Mouse (Mus musculus): ENCODE results near the gene Ptger1.

Ptger1 gene

GRCm38 (mm10) chr8:83656043-83656442 lies 10.4 kb upstream of the Ptger1 start:
- DNase-seq (ENCODE audit: low read depth, low spot score): no peak

GRCm38 (mm10) chr8:83656484-83657246 lies 9.8 kb upstream of the Ptger1 start:
- no peak for DNase-seq (ENCODE audit: low read depth, low spot score)

- no peak for DNase-seq (ENCODE audit: low read depth, low spot score)
Measured at GRCm38 (mm10) chr8:83660545-83660944, 5.9 kb upstream of the Ptger1 start.

DNA sequence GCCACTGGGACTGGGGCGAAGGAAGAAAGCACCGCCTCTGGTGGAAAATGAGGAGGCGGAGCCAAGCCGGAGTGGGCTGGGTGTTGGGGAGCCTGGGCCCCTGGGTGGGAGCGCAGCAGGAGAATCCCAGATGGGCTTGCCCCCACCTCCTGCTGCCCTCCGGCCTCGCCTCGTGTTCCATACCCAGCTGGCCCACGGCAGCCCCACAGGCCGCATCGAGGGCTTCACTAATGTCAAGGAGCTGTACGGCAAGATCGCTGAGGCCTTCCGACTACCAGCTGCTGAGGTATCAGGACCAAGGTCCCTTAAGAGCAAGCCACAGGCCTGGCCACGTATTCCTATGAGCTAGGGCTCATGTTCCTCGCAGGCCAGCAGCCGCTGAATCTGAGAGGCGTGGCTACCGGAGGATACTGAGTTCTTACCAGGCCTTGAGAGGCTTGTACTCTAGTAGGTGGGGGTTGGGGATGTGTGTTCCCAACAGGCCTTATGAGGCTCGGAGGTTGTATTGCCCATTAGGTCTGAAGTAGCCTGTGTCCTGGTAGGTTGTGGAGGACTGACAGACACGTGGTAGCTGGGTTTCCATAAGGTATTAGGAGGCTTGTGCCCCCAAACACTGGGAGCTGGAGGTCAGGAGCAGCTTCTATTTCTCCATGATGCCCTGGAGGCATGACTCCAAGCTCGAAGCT lies 5.3 kb upstream of the Ptger1 start:
- no peak for DNase-seq (ENCODE audit: low read depth, low spot score)

DNA sequence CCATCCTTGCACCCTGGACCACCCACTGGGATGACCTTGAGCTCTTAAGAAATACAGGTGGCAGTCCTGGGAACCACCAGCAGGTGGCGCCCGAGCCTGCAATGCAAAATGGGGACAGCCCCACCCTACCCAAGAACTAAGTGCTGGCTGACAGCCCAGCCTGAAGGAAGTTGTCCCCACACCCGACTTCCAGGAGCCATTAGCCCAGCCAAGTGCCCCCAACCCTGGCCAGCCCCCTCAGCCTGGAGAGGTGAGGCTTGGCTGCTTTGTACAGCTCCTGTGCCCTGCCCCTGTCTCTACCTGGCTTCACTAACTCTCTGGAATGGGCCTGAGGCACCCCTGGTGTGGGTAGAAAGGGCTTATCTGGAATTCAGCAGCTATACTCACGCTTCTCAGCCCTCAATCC lies 4.1 kb upstream of the Ptger1 start:
- DNase-seq (ENCODE audit: low read depth, low spot score): peak; percentile 85

DNA sequence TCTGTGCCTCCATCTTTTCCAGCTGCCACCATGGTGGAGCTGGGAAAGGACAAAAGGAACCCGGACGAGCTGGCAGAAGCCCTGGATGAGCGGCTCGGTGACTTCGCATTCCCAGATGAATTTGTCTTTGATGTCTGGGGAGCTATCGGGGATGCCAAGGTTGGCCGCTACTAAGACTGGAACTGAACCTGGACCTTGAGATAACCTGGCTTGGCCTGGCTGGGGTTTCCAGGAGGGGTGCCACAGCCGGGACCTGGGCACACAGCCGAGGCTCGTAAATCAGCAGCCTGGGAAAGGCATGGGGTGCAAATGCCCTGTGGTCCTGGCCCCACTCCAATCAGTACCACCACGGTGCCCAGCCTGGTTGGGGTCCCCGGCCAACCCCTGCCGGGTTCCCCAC lies 2.4 kb upstream of the Ptger1 start:
- no peak for DNase-seq (ENCODE audit: low read depth, low spot score)

GRCm38 (mm10) chr8:83664931-83665625 lies 1.4 kb upstream of the Ptger1 start:
- DNase-seq (ENCODE audit: low read depth, low spot score): no peak

DNA sequence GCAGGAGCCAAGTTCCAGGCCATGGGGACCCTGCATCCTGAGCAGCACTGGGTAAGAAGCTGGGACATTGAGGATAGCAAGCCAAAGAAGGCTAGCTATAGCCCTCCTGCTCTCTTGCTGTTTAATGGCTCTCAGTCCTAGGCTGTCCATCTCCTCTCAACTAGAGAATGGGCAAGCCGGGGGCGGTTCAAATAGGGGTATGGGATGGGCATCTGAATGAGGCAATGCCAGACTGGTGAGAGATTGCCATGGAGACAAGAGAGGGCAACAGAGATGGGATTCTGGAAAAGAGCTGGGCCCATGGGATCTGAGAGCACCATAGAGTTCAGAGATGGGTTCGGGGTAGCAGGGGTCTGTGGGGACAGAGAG lies 372 bp downstream of the Ptger1 start:
- DNase-seq (ENCODE audit: low read depth, low spot score): no peak

GRCm38 (mm10) chr8:83667526-83667925 lies 1.0 kb downstream of the Ptger1 start:
- no peak for DNase-seq (ENCODE audit: low read depth, low spot score)

DNA sequence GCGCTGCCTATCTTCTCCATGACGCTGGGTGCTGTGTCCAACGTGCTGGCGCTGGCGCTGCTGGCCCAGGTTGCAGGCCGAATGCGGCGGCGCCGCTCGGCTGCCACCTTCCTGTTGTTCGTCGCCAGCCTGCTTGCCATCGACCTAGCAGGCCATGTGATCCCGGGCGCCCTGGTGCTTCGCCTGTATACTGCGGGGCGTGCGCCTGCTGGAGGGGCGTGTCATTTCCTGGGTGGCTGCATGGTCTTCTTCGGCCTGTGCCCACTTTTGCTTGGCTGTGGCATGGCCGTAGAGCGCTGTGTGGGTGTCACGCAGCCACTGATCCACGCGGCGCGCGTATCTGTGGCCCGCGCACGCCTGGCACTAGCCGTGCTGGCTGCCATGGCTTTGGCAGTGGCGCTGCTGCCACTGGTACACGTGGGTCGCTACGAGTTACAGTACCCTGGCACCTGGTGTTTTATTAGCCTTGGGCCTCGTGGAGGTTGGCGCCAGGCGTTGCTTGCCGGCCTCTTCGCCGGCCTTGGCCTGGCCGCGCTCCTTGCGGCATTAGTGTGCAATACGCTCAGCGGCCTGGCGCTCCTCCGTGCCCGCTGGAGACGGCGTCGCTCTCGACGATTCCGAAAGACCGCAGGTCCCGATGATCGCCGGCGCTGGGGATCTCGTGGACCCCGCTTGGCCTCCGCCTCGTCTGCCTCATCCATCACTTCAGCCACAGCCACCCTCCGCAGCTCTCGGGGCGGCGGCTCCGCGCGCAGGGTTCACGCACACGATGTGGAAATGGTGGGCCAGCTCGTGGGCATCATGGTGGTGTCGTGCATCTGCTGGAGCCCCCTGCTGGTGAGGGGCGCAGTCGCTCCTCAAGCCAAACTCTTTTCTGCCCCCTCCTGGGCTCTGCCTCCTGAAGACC lies 1.8 kb downstream of the Ptger1 start:
- no peak for DNase-seq (ENCODE audit: low read depth, low spot score)

GRCm38 (mm10) chr8:83669013-83669412 lies 2.5 kb downstream of the Ptger1 start:
- no peak for DNase-seq (ENCODE audit: low read depth, low spot score)

- DNase-seq (ENCODE audit: low read depth, low spot score): no peak
Measured at GRCm38 (mm10) chr8:83672936-83673335, 6.5 kb downstream of the Ptger1 start.

GRCm38 (mm10) chr8:83674497-83674896 lies 8.0 kb downstream of the Ptger1 start:
- no peak for DNase-seq (ENCODE audit: low read depth, low spot score)

DNA sequence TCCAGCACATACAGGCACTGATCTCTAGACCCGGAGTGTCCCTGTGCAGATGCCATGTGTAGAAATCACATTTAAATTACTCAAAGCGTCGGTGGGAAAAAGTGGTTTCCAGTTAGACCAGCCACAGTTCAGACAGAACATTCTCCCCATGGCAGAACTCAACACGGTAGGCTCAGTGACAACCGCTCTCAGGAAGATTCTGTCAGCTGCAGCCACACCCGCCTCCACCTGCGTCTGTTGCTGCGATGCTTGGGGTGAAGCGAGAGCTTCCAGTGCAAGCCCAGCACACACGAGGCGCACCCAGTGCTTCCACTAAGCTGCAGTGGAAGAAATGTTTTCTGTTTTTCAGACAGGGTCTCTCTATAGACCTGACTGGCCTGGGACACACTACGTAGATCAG lies 13.4 kb downstream of the Ptger1 start:
- DNase-seq (ENCODE audit: low read depth, low spot score): no peak

GRCm38 (mm10) chr8:83680603-83681002 lies 14.1 kb downstream of the Ptger1 start:
- DNase-seq (ENCODE audit: low read depth, low spot score): no peak

- DNase-seq (ENCODE audit: low read depth, low spot score): no peak
Measured at GRCm38 (mm10) chr8:83681099-83681498, 14.6 kb downstream of the Ptger1 start.

GRCm38 (mm10) chr8:83684517-83684916 lies 18.0 kb downstream of the Ptger1 start:
- DNase-seq (ENCODE audit: low read depth, low spot score): no peak

GRCm38 (mm10) chr8:83689264-83689663 lies 22.8 kb downstream of the Ptger1 start:
- no peak for DNase-seq (ENCODE audit: low read depth, low spot score)

DNA sequence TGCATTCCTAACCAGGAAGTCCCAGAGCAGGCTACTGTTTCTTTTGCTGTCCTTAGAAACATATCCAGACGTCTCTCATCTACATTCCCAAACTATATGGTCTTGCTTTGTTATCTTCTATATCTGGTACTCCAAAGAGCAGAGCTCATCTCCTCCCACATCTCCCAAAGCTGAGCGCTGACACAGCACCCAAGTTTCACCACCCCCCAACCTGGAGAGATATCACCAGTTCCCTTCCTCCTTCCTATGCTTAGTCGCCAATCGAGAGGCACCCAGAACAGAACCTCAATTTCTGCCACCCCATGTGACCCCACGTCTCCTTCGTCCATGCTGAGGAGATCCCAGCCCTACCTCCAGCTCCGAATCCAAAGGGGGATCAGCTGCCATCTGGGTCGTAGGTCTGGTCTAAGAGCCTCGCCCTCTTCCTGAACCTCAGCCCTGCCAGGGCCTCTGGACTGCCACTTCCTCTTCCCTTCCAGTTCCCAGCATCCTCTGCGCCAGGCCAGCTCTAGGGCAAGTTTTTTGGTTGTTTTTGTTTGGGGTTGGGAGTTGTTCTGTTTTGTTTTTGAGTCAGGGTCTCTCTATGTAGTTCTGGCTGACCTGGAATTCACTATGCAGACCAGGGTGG lies 27.2 kb downstream of the Ptger1 start:
- DNase-seq (ENCODE audit: low read depth, low spot score): no peak

DNA sequence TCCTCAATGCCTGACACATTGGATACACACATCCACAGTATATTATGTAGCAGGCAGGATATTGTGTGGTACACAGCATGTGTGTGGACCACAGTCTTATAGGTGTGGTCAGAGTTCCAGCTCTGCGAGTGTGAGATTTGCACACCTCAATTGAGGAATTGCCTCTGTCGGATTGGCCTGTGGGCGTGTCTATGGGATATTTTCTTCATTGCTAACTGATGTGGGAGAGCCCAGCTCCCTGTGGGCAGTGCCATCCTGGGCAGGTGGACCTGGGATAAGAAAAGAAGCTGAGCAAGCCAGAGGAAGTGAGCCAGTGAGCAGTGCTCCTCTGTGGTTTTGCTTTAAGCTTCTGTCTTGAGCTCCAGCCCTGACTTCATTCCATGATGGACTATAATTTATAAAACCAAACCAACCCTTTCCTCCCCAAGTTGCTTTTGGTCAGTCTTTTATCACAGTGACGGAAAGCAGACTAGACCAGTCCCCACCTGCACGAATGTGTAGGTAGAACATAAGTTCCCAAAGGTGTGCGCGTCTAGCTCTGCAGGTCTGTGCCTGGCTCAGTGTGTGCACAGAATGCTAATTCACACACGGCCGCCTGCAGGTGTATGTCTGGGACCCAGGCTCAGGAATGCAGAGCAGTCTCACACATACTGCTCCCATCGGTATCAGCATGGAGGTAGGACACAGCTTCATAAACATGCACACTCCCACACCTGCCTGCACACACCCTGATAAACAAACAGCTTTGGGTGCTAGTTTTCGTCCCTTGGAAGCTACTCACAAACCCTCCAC lies 28.1 kb downstream of the Ptger1 start:
- DNase-seq (ENCODE audit: low read depth, low spot score): no peak
